Mouse (Mus musculus): Measurements from ENCODE around the gene Prss22.

- TF ChIP-seq CTCF (IDR thresholded peaks at IDR 0.05; ENCODE audit: borderline replicate concordance, insufficient read depth, low read length) = peak; percentile 39; the same call in 1 of the 2 replicates
- no peak for TF ChIP-seq POLR2A (IDR thresholded peaks at IDR 0.05; ENCODE audit: low read depth, low read length)
Measured at GRCm38 (mm10) chr17:24015727-24016126, 17.8 kb upstream of the Prss22 start.
